9 mouse cellular contexts compared by ENCODE assay signal in the genomic region with DNA sequence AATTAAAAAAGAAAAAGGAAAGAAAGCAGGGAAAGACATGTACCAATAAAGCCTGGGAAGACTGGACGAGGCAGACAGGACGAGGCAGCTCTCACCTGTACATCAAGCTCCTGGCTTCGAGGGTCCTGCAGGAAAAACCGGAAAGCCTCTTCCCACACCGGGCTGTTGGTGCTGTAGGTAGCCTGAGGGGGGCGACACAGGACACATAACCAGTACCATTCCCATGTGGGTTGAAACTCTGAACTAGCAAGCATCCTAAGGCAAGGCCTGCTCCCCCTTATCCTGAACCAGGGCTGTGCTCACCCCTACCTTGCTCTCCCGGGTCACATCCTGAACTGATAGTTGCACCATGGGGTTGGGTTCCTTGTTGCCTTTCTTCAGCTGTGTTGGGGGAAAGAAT. TPM values are rescaled to one million over a fixed set of nuclear protein-coding genes. Genes with fewer than 3 reads are reported as not detected.
DNase-seq lines count a peak whose midpoint lies in the region; ATAC-seq and TF ChIP-seq lines count a peak whose summit lies in the region.
"Had no signal": no experiment of that assay in that cellular context is flagged by ENCODE, and none has a peak within 500 bp of the region (broad histone marks: within the 10 kb centered on the region; RNA-seq: fewer than 3 reads in every experiment).

No protein-coding gene starts in this region.

- H3K27ac ChIP-seq in embryonic facial prominence, embryonic 14.5 days (replicated peaks; ENCODE audit: low read depth, low read length): no peak overlapping the region
- no peak overlapping the region for H3K27ac ChIP-seq in embryonic facial prominence, embryonic 10.5 days (replicated peaks)
- no peak overlapping the region for H3K27ac ChIP-seq in midbrain, embryonic 14.5 days (replicated peaks; ENCODE audit: low read depth, low read length)
- H3K27ac ChIP-seq in midbrain, embryonic 11.5 days (ENCODE audit: low read depth, low read length): no peak overlapping the region
- no peak overlapping the region for H3K27ac ChIP-seq in bone marrow macrophage, adult 2 months (ENCODE audit: insufficient read depth, low read depth, low read length)
- H3K27ac ChIP-seq: midbrain, embryonic 12.5 days had no signal

- DNase-seq in embryonic facial prominence, embryonic 14.5 days (ENCODE audit: low spot score): peak; percentile 48
- DNase-seq in embryonic facial prominence, embryonic 10.5 days (ENCODE audit: low spot score): no peak
- DNase-seq in midbrain, embryonic 14.5 days: peak; percentile 44
- no peak for DNase-seq in midbrain, embryonic 11.5 days (ENCODE audit: low spot score, missing footprints)
- DNase-seq in ovary, adult 18-20 months (ENCODE audit: low spot score): no peak

- H3K4me3 ChIP-seq in embryonic facial prominence, embryonic 14.5 days (ENCODE audit: low read depth, low read length): no peak overlapping the region
- H3K4me3 ChIP-seq in embryonic facial prominence, embryonic 10.5 days: no peak overlapping the region
- no peak overlapping the region for H3K4me3 ChIP-seq in midbrain, embryonic 14.5 days (replicated peaks; ENCODE audit: low read depth, low read length)
- H3K4me3 ChIP-seq in midbrain, embryonic 11.5 days (ENCODE audit: low read depth, low read length): no peak overlapping the region
- H3K4me3 ChIP-seq in bone marrow macrophage, adult 2 months (ENCODE audit: insufficient read depth, low read length): no peak overlapping the region
- H3K4me3 ChIP-seq: midbrain, embryonic 12.5 days had no signal

- no peak for TF ChIP-seq POLR2A in bone marrow macrophage, adult 2 months (IDR thresholded peaks at IDR 0.05; ENCODE audit: borderline replicate concordance, low read depth, low read length)

- ATAC-seq in embryonic facial prominence, embryonic 14.5 days (ENCODE audit: low read depth): no peak
- ATAC-seq in midbrain, embryonic 14.5 days (ENCODE audit: low FRiP score, low TSS enrichment): no peak
- no peak for ATAC-seq in midbrain, embryonic 11.5 days (ENCODE audit: low FRiP score)
- peak; percentile 54 for ATAC-seq in inflammation-experienced regulatory T-cells, adult 6 months
- ATAC-seq in megakaryocyte-erythroid progenitor cell, adult 5-6 weeks (replicated peaks; ENCODE audit: low FRiP score, low TSS enrichment, poor library complexity, severe bottlenecking): peak; percentile 33; the same call in 1 of the 2 replicates

- H3K27me3 ChIP-seq in embryonic facial prominence, embryonic 14.5 days (replicated peaks; ENCODE audit: control insufficient read depth, insufficient read depth, low read length): peaks cover 24% of the 10 kb centered on the region
- peaks cover 93% of the 10 kb centered on the region for H3K27me3 ChIP-seq in embryonic facial prominence, embryonic 10.5 days (replicated peaks; ENCODE audit: low read depth, poor library complexity, severe bottlenecking)
- H3K27me3 ChIP-seq in midbrain, embryonic 14.5 days (ENCODE audit: control insufficient read depth, insufficient read depth, low read length): peaks cover 8% of the 10 kb centered on the region; the same call in 1 of the 2 replicates
- H3K27me3 ChIP-seq in midbrain, embryonic 11.5 days (ENCODE audit: control insufficient read depth, insufficient read depth, low read length): peaks cover 30% of the 10 kb centered on the region

- H3K4me2 ChIP-seq in embryonic facial prominence, embryonic 14.5 days (ENCODE audit: low read depth, low read length): no peak overlapping the region
- H3K4me2 ChIP-seq in midbrain, embryonic 14.5 days (ENCODE audit: low read length): no peak overlapping the region
- no peak overlapping the region for H3K4me2 ChIP-seq in midbrain, embryonic 11.5 days
- H3K4me2 ChIP-seq: midbrain, embryonic 12.5 days had no signal

- H3K4me1 ChIP-seq in embryonic facial prominence, embryonic 14.5 days (ENCODE audit: control insufficient read depth, insufficient read depth, low read length): 0 out of 2 replicates have a peak, but pooled peaks cover under 1% of the 10 kb centered on the region
- H3K4me1 ChIP-seq in embryonic facial prominence, embryonic 10.5 days: peaks cover 25% of the 10 kb centered on the region
- no peaks in the 10 kb centered on the region for H3K4me1 ChIP-seq in midbrain, embryonic 14.5 days (ENCODE audit: control insufficient read depth, insufficient read depth, low read length)
- no peaks in the 10 kb centered on the region for H3K4me1 ChIP-seq in midbrain, embryonic 11.5 days (ENCODE audit: control insufficient read depth, insufficient read depth, low read length)
- peaks cover 3% of the 10 kb centered on the region for H3K4me1 ChIP-seq in bone marrow macrophage, adult 2 months (ENCODE audit: control insufficient read depth, insufficient read depth, low read length)
- H3K4me1 ChIP-seq: midbrain, embryonic 12.5 days had no signal

- no peaks in the 10 kb centered on the region for H3K9me3 ChIP-seq in embryonic facial prominence, embryonic 14.5 days (ENCODE audit: control insufficient read depth, low read length)
- H3K9me3 ChIP-seq in embryonic facial prominence, embryonic 10.5 days: no peaks in the 10 kb centered on the region
- H3K9me3 ChIP-seq in midbrain, embryonic 14.5 days (ENCODE audit: control insufficient read depth, low read length): no peaks in the 10 kb centered on the region
- no peaks in the 10 kb centered on the region for H3K9me3 ChIP-seq in midbrain, embryonic 11.5 days (ENCODE audit: control insufficient read depth, low read length)
- H3K9me3 ChIP-seq: midbrain, embryonic 12.5 days had no signal

- peak; percentile 63 for TF ChIP-seq CTCF in bone marrow macrophage, adult 2 months (IDR thresholded peaks at IDR 0.05; ENCODE audit: low read depth, low read length)

- H3K36me3 ChIP-seq in embryonic facial prominence, embryonic 14.5 days (ENCODE audit: control insufficient read depth, insufficient read depth, low read length): peaks cover 77% of the 10 kb centered on the region
- H3K36me3 ChIP-seq in embryonic facial prominence, embryonic 10.5 days (replicated peaks): peaks cover 43% of the 10 kb centered on the region; the same call in 1 of the 2 replicates
- no peaks in the 10 kb centered on the region for H3K36me3 ChIP-seq in midbrain, embryonic 14.5 days (ENCODE audit: control insufficient read depth, insufficient read depth, low read length)
- no peaks in the 10 kb centered on the region; the same call in 1 of the 2 replicates for H3K36me3 ChIP-seq in midbrain, embryonic 11.5 days (ENCODE audit: control insufficient read depth, insufficient read depth, low read length)

- WGBS in embryonic facial prominence, embryonic 14.5 days: 76% methylated on average over 7 of the region's 7 CpGs
- WGBS in embryonic facial prominence, embryonic 10.5 days: 65% methylated on average over 7 of the region's 7 CpGs
- 69% methylated on average over 7 of the region's 7 CpGs for WGBS in midbrain, embryonic 14.5 days
- WGBS in midbrain, embryonic 11.5 days: 70% methylated on average over 7 of the region's 7 CpGs

- no peak overlapping the region for H3K9ac ChIP-seq in embryonic facial prominence, embryonic 14.5 days (ENCODE audit: low read depth, low read length)
- no peak overlapping the region for H3K9ac ChIP-seq in midbrain, embryonic 14.5 days (replicated peaks; ENCODE audit: low read length)
- no peak overlapping the region for H3K9ac ChIP-seq in midbrain, embryonic 11.5 days (ENCODE audit: low read length)
- H3K9ac ChIP-seq: midbrain, embryonic 12.5 days had no signal

RNA-seq across cellular contexts. Expression of a gene that starts 6.8 kb away (rescaled TPM):
- 44.2 and 46.8 TPM in 2 replicates for polyA plus RNA-seq in embryonic facial prominence, embryonic 14.5 days (2014; fragmentation: Nextera tagmentation; extraction: Ambion mirVana)
- polyA plus RNA-seq in embryonic facial prominence, embryonic 10.5 days (2016; fragmentation: Nextera tagmentation; extraction: Ambion mirVana): 11.9 and 13.6 TPM in 2 replicates
- 6.0 and 10.9 TPM in 2 replicates for polyA plus RNA-seq in midbrain, embryonic 14.5 days (2014; fragmentation: Nextera tagmentation; extraction: Ambion mirVana)
- polyA plus RNA-seq in midbrain, embryonic 11.5 days (2014; fragmentation: Nextera tagmentation; extraction: Ambion mirVana): 15.6 and 18.1 TPM in 2 replicates
- 179 and 197 TPM in 2 replicates for polyA plus RNA-seq in bone marrow macrophage, adult 2 months (2012; ENCODE audit: insufficient read depth, insufficient read length, missing spikeins)
- 10 to 100 TPM; 68.4 to 89.7 (median 70.4) TPM for polyA plus RNA-seq in inflammation-experienced regulatory T-cells, adult 6 months (2017; shearing (Covaris generic))
- 49.7 and 53.8 TPM in 2 replicates for total RNA-seq in megakaryocyte-erythroid progenitor cell, adult 5-6 weeks (2014; fragmentation: Nextera tagmentation)
- 59.2 and 66.2 TPM in 2 replicates for total RNA-seq in megakaryocyte-erythroid progenitor cell, adult 5-6 weeks (2017)

RNA-seq across cellular contexts. Expression of a gene that starts 20.3 kb away (rescaled TPM):
- polyA plus RNA-seq in embryonic facial prominence, embryonic 14.5 days (2014; fragmentation: Nextera tagmentation; extraction: Ambion mirVana): 5.6 and 6.8 TPM in 2 replicates
- polyA plus RNA-seq in embryonic facial prominence, embryonic 10.5 days (2016; fragmentation: Nextera tagmentation; extraction: Ambion mirVana): 2.3 and 3.1 TPM in 2 replicates
- polyA plus RNA-seq in midbrain, embryonic 14.5 days (2014; fragmentation: Nextera tagmentation; extraction: Ambion mirVana): 5.3 and 6.8 TPM in 2 replicates
- 3.4 and 3.7 TPM in 2 replicates for polyA plus RNA-seq in midbrain, embryonic 11.5 days (2014; fragmentation: Nextera tagmentation; extraction: Ambion mirVana)
- 2.5 and 3.9 TPM in 2 replicates for polyA plus RNA-seq in bone marrow macrophage, adult 2 months (2012; ENCODE audit: insufficient read depth, insufficient read length, missing spikeins)
- 1 to 10 TPM; 2.7 to 4.6 (median 4.5) TPM for polyA plus RNA-seq in inflammation-experienced regulatory T-cells, adult 6 months (2017; shearing (Covaris generic))
- total RNA-seq in megakaryocyte-erythroid progenitor cell, adult 5-6 weeks (2014; fragmentation: Nextera tagmentation): 3.7 and 6.3 TPM in 2 replicates
- 0.56 TPM in 1 of 2 replicates, not detected in the other for total RNA-seq in megakaryocyte-erythroid progenitor cell, adult 5-6 weeks (2017)

RNA-seq across cellular contexts. Expression of a gene that starts 24.9 kb away (rescaled TPM):
- polyA plus RNA-seq in embryonic facial prominence, embryonic 14.5 days (2014; fragmentation: Nextera tagmentation; extraction: Ambion mirVana): 1,095 and 1,174 TPM in 2 replicates
- polyA plus RNA-seq in embryonic facial prominence, embryonic 10.5 days (2016; fragmentation: Nextera tagmentation; extraction: Ambion mirVana): 733 and 768 TPM in 2 replicates
- 750 and 787 TPM in 2 replicates for polyA plus RNA-seq in midbrain, embryonic 14.5 days (2014; fragmentation: Nextera tagmentation; extraction: Ambion mirVana)
- 683 and 746 TPM in 2 replicates for polyA plus RNA-seq in midbrain, embryonic 11.5 days (2014; fragmentation: Nextera tagmentation; extraction: Ambion mirVana)
- 1,186 and 1,257 TPM in 2 replicates for polyA plus RNA-seq in bone marrow macrophage, adult 2 months (2012; ENCODE audit: insufficient read depth, insufficient read length, missing spikeins)
- polyA plus RNA-seq in inflammation-experienced regulatory T-cells, adult 6 months (2017; shearing (Covaris generic)): 1,000 to 10,000 TPM in 1 of 3 experiments, 100 to 1,000 TPM in 2; 949 to 1,454 (median 955) TPM
- total RNA-seq in megakaryocyte-erythroid progenitor cell, adult 5-6 weeks (2014; fragmentation: Nextera tagmentation): 655 and 828 TPM in 2 replicates
- total RNA-seq in megakaryocyte-erythroid progenitor cell, adult 5-6 weeks (2017): 663 and 819 TPM in 2 replicates

RNA-seq across cellular contexts. Expression of a gene that starts 28.7 kb away (rescaled TPM):
- 11.4 and 12.5 TPM in 2 replicates for polyA plus RNA-seq in embryonic facial prominence, embryonic 14.5 days (2014; fragmentation: Nextera tagmentation; extraction: Ambion mirVana)
- polyA plus RNA-seq in embryonic facial prominence, embryonic 10.5 days (2016; fragmentation: Nextera tagmentation; extraction: Ambion mirVana): 15.9 and 17.4 TPM in 2 replicates
- polyA plus RNA-seq in midbrain, embryonic 14.5 days (2014; fragmentation: Nextera tagmentation; extraction: Ambion mirVana): 17.6 and 19.6 TPM in 2 replicates
- 16.0 and 19.0 TPM in 2 replicates for polyA plus RNA-seq in midbrain, embryonic 11.5 days (2014; fragmentation: Nextera tagmentation; extraction: Ambion mirVana)
- polyA plus RNA-seq in bone marrow macrophage, adult 2 months (2012; ENCODE audit: insufficient read depth, insufficient read length, missing spikeins): 9.6 and 15.4 TPM in 2 replicates
- 1 to 10 TPM; 5.6 to 9.2 (median 6.0) TPM for polyA plus RNA-seq in inflammation-experienced regulatory T-cells, adult 6 months (2017; shearing (Covaris generic))
- total RNA-seq in megakaryocyte-erythroid progenitor cell, adult 5-6 weeks (2014; fragmentation: Nextera tagmentation): 5.6 and 6.7 TPM in 2 replicates
- 8.3 and 10.2 TPM in 2 replicates for total RNA-seq in megakaryocyte-erythroid progenitor cell, adult 5-6 weeks (2017)

RNA-seq across cellular contexts. Expression of a gene that starts 30.3 kb away (rescaled TPM):
- 4,564 and 5,119 TPM in 2 replicates for polyA plus RNA-seq in embryonic facial prominence, embryonic 14.5 days (2014; fragmentation: Nextera tagmentation; extraction: Ambion mirVana)
- 3,494 and 3,561 TPM in 2 replicates for polyA plus RNA-seq in embryonic facial prominence, embryonic 10.5 days (2016; fragmentation: Nextera tagmentation; extraction: Ambion mirVana)
- 2,375 and 2,760 TPM in 2 replicates for polyA plus RNA-seq in midbrain, embryonic 14.5 days (2014; fragmentation: Nextera tagmentation; extraction: Ambion mirVana)
- polyA plus RNA-seq in midbrain, embryonic 11.5 days (2014; fragmentation: Nextera tagmentation; extraction: Ambion mirVana): 2,670 and 2,991 TPM in 2 replicates
- polyA plus RNA-seq in bone marrow macrophage, adult 2 months (2012; ENCODE audit: insufficient read depth, insufficient read length, missing spikeins): 2,460 and 2,819 TPM in 2 replicates
- polyA plus RNA-seq in inflammation-experienced regulatory T-cells, adult 6 months (2017; shearing (Covaris generic)): 1,000 to 10,000 TPM; 5,582 to 7,160 (median 6,033) TPM
- total RNA-seq in megakaryocyte-erythroid progenitor cell, adult 5-6 weeks (2014; fragmentation: Nextera tagmentation): 7,210 and 7,602 TPM in 2 replicates
- 3,211 and 3,934 TPM in 2 replicates for total RNA-seq in megakaryocyte-erythroid progenitor cell, adult 5-6 weeks (2017)

Comparison
In these comparisons a context has a peak if more than half of its experiments do, and no peak if none do; other contexts are left out.
1. DNase-seq: peak in embryonic facial prominence, embryonic 14.5 days (single experiment) and midbrain, embryonic 14.5 days (single experiment); none in embryonic facial prominence, embryonic 10.5 days (single experiment), midbrain, embryonic 11.5 days (single experiment) and ovary, adult 18-20 months (single experiment).
2. ATAC-seq: peak in inflammation-experienced regulatory T-cells, adult 6 months (single experiment) and megakaryocyte-erythroid progenitor cell, adult 5-6 weeks (single experiment); none in embryonic facial prominence, embryonic 14.5 days (single experiment), midbrain, embryonic 14.5 days (single experiment) and midbrain, embryonic 11.5 days (single experiment).